Comparison of ENCODE assay signal across 7 mouse cellular contexts in the genomic region with DNA sequence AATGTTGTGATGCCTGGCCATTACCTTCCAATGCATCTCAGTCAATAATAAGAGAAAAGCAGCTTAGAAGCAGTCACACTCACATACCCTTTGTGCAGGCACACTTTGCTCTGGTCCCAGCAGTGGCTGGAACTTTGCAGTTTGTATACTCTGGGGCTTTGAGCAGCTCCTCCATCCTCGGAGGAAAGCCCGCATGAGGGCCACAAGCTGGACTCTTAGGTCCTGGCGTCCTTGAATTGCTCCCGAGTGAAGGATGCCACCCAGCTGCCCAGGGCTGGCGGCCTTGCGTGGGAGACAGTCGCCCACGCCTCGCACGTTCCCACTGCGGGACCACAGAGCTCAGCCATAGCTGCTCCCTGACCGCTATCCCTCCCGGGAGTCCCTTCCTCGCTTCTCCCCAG. TPM values are rescaled to one million over a fixed set of nuclear protein-coding genes. Genes with fewer than 3 reads are reported as not detected.
DNase-seq lines count a peak whose midpoint lies in the region; ATAC-seq and TF ChIP-seq lines count a peak whose summit lies in the region.

No protein-coding gene starts in this region.

- no peak for TF ChIP-seq CTCF in lung, adult 2 months (IDR thresholded peaks at IDR 0.05; ENCODE audit: insufficient read depth, low read length)

- no peak for DNase-seq in lung, adult 2 months
- no peak for DNase-seq in lung, postnatal 25 days (ENCODE audit: low spot score)
- no peak for DNase-seq in embryonic facial prominence, embryonic 14.5 days (ENCODE audit: low spot score)
- peak; percentile 19 to 20 for DNase-seq in heart, postnatal 10 days
- no peak for DNase-seq in adrenal gland, adult 8-10 months

- no peak for ATAC-seq in embryonic facial prominence, embryonic 14.5 days (ENCODE audit: low read depth)
- no peak for ATAC-seq in liver, embryonic 15.5 days (ENCODE audit: insufficient read depth)
- ATAC-seq in stomach, embryonic 14.5 days (ENCODE audit: insufficient number of reproducible peaks, insufficient read depth, low FRiP score, low read depth) = peak; percentile 40; the same call in 1 of the 2 replicates

- H3K4me2 ChIP-seq in embryonic facial prominence, embryonic 14.5 days (ENCODE audit: low read depth, low read length) = peak overlapping the region; percentile 67
- H3K4me2 ChIP-seq in liver, embryonic 15.5 days = peak overlapping the region; percentile 52
- peak overlapping the region; percentile 31 for H3K4me2 ChIP-seq in stomach, embryonic 14.5 days (replicated peaks; ENCODE audit: low read depth, low read length)

- peak overlapping the region; percentile 77 for H3K4me3 ChIP-seq in lung, adult 2 months (replicated peaks; ENCODE audit: extremely low read depth, low read depth, low read length)
- H3K4me3 ChIP-seq in embryonic facial prominence, embryonic 14.5 days (ENCODE audit: low read depth, low read length) = peak overlapping the region; percentile 42
- peak overlapping the region; percentile 39 for H3K4me3 ChIP-seq in liver, embryonic 15.5 days (replicated peaks)
- peak overlapping the region; percentile 60 for H3K4me3 ChIP-seq in stomach, embryonic 14.5 days (ENCODE audit: low read depth, low read length)

- no peak overlapping the region for H3K27ac ChIP-seq in embryonic facial prominence, embryonic 14.5 days (replicated peaks; ENCODE audit: low read depth, low read length)
- no peak overlapping the region for H3K27ac ChIP-seq in liver, embryonic 15.5 days (replicated peaks)
- peak overlapping the region; percentile 58 for H3K27ac ChIP-seq in stomach, embryonic 14.5 days (ENCODE audit: low read length)

- H3K36me3 ChIP-seq in embryonic facial prominence, embryonic 14.5 days (ENCODE audit: control insufficient read depth, insufficient read depth, low read length) = no peaks in the 10 kb centered on the region
- no peaks in the 10 kb centered on the region for H3K36me3 ChIP-seq in liver, embryonic 15.5 days (replicated peaks)
- no peaks in the 10 kb centered on the region for H3K36me3 ChIP-seq in stomach, embryonic 14.5 days (ENCODE audit: control insufficient read depth, insufficient read depth, low read length)

- intact Hi-C loops in heart, postnatal 10 days (cut with DNase I) = loop anchor here (5.0 kb wide), 2 partner anchors 97 to 188 kb away; no protein-coding TSS in a partner anchor

- peak overlapping the region; percentile 51 for H3K9ac ChIP-seq in embryonic facial prominence, embryonic 14.5 days (ENCODE audit: low read depth, low read length)
- no peak overlapping the region for H3K9ac ChIP-seq in liver, embryonic 15.5 days
- peak overlapping the region; percentile 29 for H3K9ac ChIP-seq in stomach, embryonic 14.5 days (replicated peaks; ENCODE audit: low read depth, low read length)

- H3K4me1 ChIP-seq in lung, adult 2 months (ENCODE audit: control insufficient read depth, insufficient read depth, low read length) = no peaks in the 10 kb centered on the region
- no peaks in the 10 kb centered on the region for H3K4me1 ChIP-seq in embryonic facial prominence, embryonic 14.5 days (ENCODE audit: control insufficient read depth, insufficient read depth, low read length)
- no peaks in the 10 kb centered on the region for H3K4me1 ChIP-seq in liver, embryonic 15.5 days (replicated peaks)
- peaks cover 8% of the 10 kb centered on the region; the same call in 1 of the 2 replicates for H3K4me1 ChIP-seq in stomach, embryonic 14.5 days (ENCODE audit: control insufficient read depth, insufficient read depth, low read length)

- TF ChIP-seq POLR2A in lung, adult 2 months (IDR thresholded peaks at IDR 0.05; ENCODE audit: borderline replicate concordance, extremely low read depth, low read depth, low read length) = no peak

- WGBS in lung, adult 2 months = 17% methylated on average over 14 of the region's 14 CpGs
- WGBS in embryonic facial prominence, embryonic 14.5 days = 7% methylated on average over 14 of the region's 14 CpGs
- WGBS in liver, embryonic 15.5 days (ENCODE audit: insufficient replicate concordance) = 17% methylated on average over 14 of the region's 14 CpGs
- whole genome bisulfite sequencing in stomach, embryonic 14.5 days = 7% methylated on average over 14 of the region's 14 CpGs

- no peaks in the 10 kb centered on the region for H3K27me3 ChIP-seq in embryonic facial prominence, embryonic 14.5 days (replicated peaks; ENCODE audit: control insufficient read depth, insufficient read depth, low read length)
- H3K27me3 ChIP-seq in liver, embryonic 15.5 days = peaks cover 13% of the 10 kb centered on the region
- H3K27me3 ChIP-seq in stomach, embryonic 14.5 days (ENCODE audit: control insufficient read depth, insufficient read depth, low read length) = no peaks in the 10 kb centered on the region

- no peaks in the 10 kb centered on the region for H3K9me3 ChIP-seq in embryonic facial prominence, embryonic 14.5 days (ENCODE audit: control insufficient read depth, low read length)
- H3K9me3 ChIP-seq in liver, embryonic 15.5 days (replicated peaks) = no peaks in the 10 kb centered on the region
- H3K9me3 ChIP-seq in stomach, embryonic 14.5 days (ENCODE audit: control insufficient read depth, low read depth, low read length) = no peaks in the 10 kb centered on the region

RNA-seq across cellular contexts. Expression of gene Gucy1a1, which starts 0.9 kb away (rescaled TPM):
- polyA plus RNA-seq in lung, adult 2 months (2012; rRNA removed) = 52.2 and 81.5 TPM in 2 replicates
- 13.6 and 16.8 TPM in 2 replicates for polyA plus RNA-seq in embryonic facial prominence, embryonic 14.5 days (2014; fragmentation: Nextera tagmentation; extraction: Ambion mirVana)
- total RNA-seq in heart, postnatal 10 days (2021) = 10 to 100 TPM; 38.9 to 49.6 TPM
- polyA plus RNA-seq in liver, embryonic 15.5 days (2015; fragmentation: Nextera tagmentation; extraction: Ambion mirVana) = 4.8 and 5.0 TPM in 2 replicates
- 80.3 and 84.0 TPM in 2 replicates for polyA plus RNA-seq in stomach, embryonic 14.5 days (2014; fragmentation: Nextera tagmentation; extraction: Ambion mirVana)
- total RNA-seq in adrenal gland, adult 8-10 months (2022) = 10 to 100 TPM; 29.2 to 37.0 (median 30.8) TPM

Comparison
In these comparisons a context has a peak if more than half of its experiments do, and no peak if none do; other contexts are left out.
1. DNase-seq: peak in heart, postnatal 10 days (2 of 2); none in lung, adult 2 months (single experiment), lung, postnatal 25 days (single experiment), embryonic facial prominence, embryonic 14.5 days (single experiment) and adrenal gland, adult 8-10 months (single experiment).
2. Peak in every context shown above with its lines, with median percentiles within 50 percentile points of each other: H3K4me3 ChIP-seq and H3K4me2 ChIP-seq.